Mouse (Mus musculus): ENCODE measurements at regions not wholly inside any gene's neighbourhood (a gene's known extent, or its start where the extent isn't known, plus 50 kb on each side); places are given as distances from the start of the nearest gene placed in this dataset.

DNA sequence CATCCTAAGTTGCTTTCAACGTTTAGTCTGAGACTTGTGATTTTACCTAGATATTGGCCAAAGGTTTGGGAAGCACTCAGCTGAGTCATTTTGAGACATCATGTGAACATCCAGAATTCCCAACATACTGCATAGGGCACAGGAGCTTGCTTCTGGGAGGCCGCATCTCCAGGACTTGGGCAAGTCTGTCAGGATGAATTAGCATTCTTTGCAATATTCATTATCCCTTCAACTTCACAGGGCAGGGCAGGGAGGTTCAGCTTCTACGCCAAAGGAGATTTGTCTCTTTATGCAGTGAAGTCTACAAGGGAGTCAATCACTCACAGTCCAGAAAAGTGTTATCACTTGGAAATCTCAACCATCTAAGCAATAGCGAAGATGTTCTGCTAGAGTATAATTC, 231.7 kb downstream of the Cpe start:
- Histone ChIP-seq H3K27ac (ENCODE audit: low read depth, low read length) (no peak overlapping the region), H3K9me3 (ENCODE audit: control insufficient read depth) (no peaks in the 10 kb centered on the region), H3K4me2 (replicated peaks; ENCODE audit: low read depth) (no peak overlapping the region), H3K4me3 (ENCODE audit: low read depth, low read length) (no peak overlapping the region), H3K27me3 (replicated peaks; ENCODE audit: control insufficient read depth, insufficient read depth, low read length) (no peaks in the 10 kb centered on the region), H3K36me3 (ENCODE audit: control insufficient read depth, insufficient read depth) (no peaks in the 10 kb centered on the region), H3K4me1 (replicated peaks; ENCODE audit: control insufficient read depth, insufficient read depth, low read length) (no peaks in the 10 kb centered on the region), H3K9ac (ENCODE audit: low read depth, low read length) (no peak overlapping the region)
- no peak for ATAC-seq
- 84% methylated on average over 4 of the region's 4 CpGs for WGBS
- no peak for TF ChIP-seq CTCF (IDR thresholded peaks at IDR 0.05; ENCODE audit: low read depth)

- Histone ChIP-seq H3K4me1 (replicated peaks; ENCODE audit: control insufficient read depth, insufficient read depth, low read length) (no peaks in the 10 kb centered on the region), H3K27ac (ENCODE audit: low read depth, low read length) (no peak overlapping the region), H3K9me3 (ENCODE audit: control insufficient read depth) (no peaks in the 10 kb centered on the region), H3K4me3 (ENCODE audit: low read depth, low read length) (no peak overlapping the region), H3K27me3 (replicated peaks; ENCODE audit: control insufficient read depth, insufficient read depth, low read length) (no peaks in the 10 kb centered on the region), H3K9ac (ENCODE audit: low read depth, low read length) (no peak overlapping the region), H3K36me3 (ENCODE audit: control insufficient read depth, insufficient read depth) (no peaks in the 10 kb centered on the region), H3K4me2 (replicated peaks; ENCODE audit: low read depth) (no peak overlapping the region)
- ATAC-seq: no peak
- TF ChIP-seq CTCF (IDR thresholded peaks at IDR 0.05; ENCODE audit: low read depth): no peak
- 81% methylated on average over 5 of the region's 5 CpGs for WGBS
These were observed 235.9 kb downstream of the Cpe start for GRCm38 (mm10) chr8:64456970-64457369.

GRCm38 (mm10) chr8:64454736-64455135, 238.1 kb downstream of the Cpe start:
- 75% methylated on average over 4 of the region's 4 CpGs for WGBS
- Histone ChIP-seq H3K4me2 (replicated peaks; ENCODE audit: low read depth) (no peak overlapping the region), H3K9me3 (ENCODE audit: control insufficient read depth) (no peaks in the 10 kb centered on the region), H3K27me3 (replicated peaks; ENCODE audit: control insufficient read depth, insufficient read depth, low read length) (no peaks in the 10 kb centered on the region), H3K4me3 (ENCODE audit: low read depth, low read length) (no peak overlapping the region), H3K36me3 (ENCODE audit: control insufficient read depth, insufficient read depth) (no peaks in the 10 kb centered on the region), H3K4me1 (replicated peaks; ENCODE audit: control insufficient read depth, insufficient read depth, low read length) (no peaks in the 10 kb centered on the region), H3K9ac (ENCODE audit: low read depth, low read length) (no peak overlapping the region), H3K27ac (ENCODE audit: low read depth, low read length) (no peak overlapping the region)
- ATAC-seq: no peak
- TF ChIP-seq CTCF (IDR thresholded peaks at IDR 0.05; ENCODE audit: low read depth): no peak

DNA sequence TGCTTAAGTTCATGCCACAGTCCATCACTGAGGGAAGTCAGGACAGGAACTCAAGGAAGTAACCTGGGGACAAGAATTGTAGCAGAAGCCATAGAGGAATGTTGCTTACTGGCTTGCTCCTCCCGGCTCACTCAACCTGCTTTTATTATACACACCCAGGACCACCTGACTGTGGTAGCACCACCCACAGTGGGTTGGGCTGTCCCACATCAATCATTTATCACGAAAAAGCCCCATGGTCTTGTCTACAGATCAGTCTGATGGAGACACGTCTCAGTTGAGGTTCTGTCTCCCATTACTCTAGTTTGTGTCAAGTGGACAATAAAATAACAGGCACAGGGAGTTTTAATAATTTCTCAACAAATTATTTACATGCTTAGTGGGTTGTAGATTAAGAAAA, 239.3 kb upstream of the Tll1 start:
- WGBS: 84% methylated on average over 3 of the region's 3 CpGs
- Histone ChIP-seq H3K27ac (ENCODE audit: low read depth, low read length) (no peak overlapping the region), H3K36me3 (ENCODE audit: control insufficient read depth, insufficient read depth) (no peaks in the 10 kb centered on the region), H3K9me3 (ENCODE audit: control insufficient read depth) (no peaks in the 10 kb centered on the region), H3K4me1 (replicated peaks; ENCODE audit: control insufficient read depth, insufficient read depth, low read length) (no peaks in the 10 kb centered on the region), H3K4me3 (ENCODE audit: low read depth, low read length) (no peak overlapping the region), H3K9ac (ENCODE audit: low read depth, low read length) (no peak overlapping the region), H3K4me2 (replicated peaks; ENCODE audit: low read depth) (no peak overlapping the region), H3K27me3 (replicated peaks; ENCODE audit: control insufficient read depth, insufficient read depth, low read length) (no peaks in the 10 kb centered on the region)
- ATAC-seq: no peak
- TF ChIP-seq CTCF (IDR thresholded peaks at IDR 0.05; ENCODE audit: low read depth): no peak

DNA sequence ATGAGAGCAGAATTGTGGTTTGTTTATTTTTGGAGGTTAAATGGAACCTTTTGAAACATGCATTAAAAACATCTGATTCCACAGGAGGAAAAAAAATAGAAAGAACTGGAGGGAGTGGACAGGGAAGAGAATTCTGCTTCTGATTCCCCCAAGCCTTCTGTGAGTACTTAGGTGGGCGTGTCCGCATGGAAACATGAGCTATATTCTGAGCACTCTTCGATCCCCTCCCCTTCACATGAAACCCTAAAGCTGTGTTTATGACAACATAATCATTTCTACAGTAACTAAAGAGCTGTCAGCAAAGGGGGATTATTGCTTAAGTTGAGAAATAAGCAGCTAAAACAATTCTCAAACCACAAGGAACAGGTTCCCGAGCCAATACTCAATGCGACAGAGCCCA, 238.4 kb upstream of the Tll1 start:
- Histone ChIP-seq H3K4me2 (replicated peaks; ENCODE audit: low read depth) (no peak overlapping the region), H3K27ac (ENCODE audit: low read depth, low read length) (no peak overlapping the region), H3K9me3 (ENCODE audit: control insufficient read depth) (no peaks in the 10 kb centered on the region), H3K27me3 (replicated peaks; ENCODE audit: control insufficient read depth, insufficient read depth, low read length) (no peaks in the 10 kb centered on the region), H3K36me3 (ENCODE audit: control insufficient read depth, insufficient read depth) (no peaks in the 10 kb centered on the region), H3K9ac (ENCODE audit: low read depth, low read length) (no peak overlapping the region), H3K4me1 (replicated peaks; ENCODE audit: control insufficient read depth, insufficient read depth, low read length) (no peaks in the 10 kb centered on the region), H3K4me3 (ENCODE audit: low read depth, low read length) (no peak overlapping the region)
- TF ChIP-seq CTCF (IDR thresholded peaks at IDR 0.05; ENCODE audit: low read depth): no peak
- ATAC-seq: no peak
- WGBS: 66% methylated on average over 5 of the region's 5 CpGs

- no peaks in the 10 kb centered on the region for H3K27me3 ChIP-seq (replicated peaks; ENCODE audit: control insufficient read depth, insufficient read depth, low read length)
- TF ChIP-seq CTCF (IDR thresholded peaks at IDR 0.05; ENCODE audit: low read depth): no peak
- H3K9ac ChIP-seq (ENCODE audit: low read depth, low read length): no peak overlapping the region
- H3K27ac ChIP-seq (ENCODE audit: low read depth, low read length): no peak overlapping the region
- WGBS: 80% methylated on average over 5 of the region's 5 CpGs
- no peak overlapping the region for H3K4me2 ChIP-seq (replicated peaks; ENCODE audit: low read depth)
- no peaks in the 10 kb centered on the region for H3K4me1 ChIP-seq (replicated peaks; ENCODE audit: control insufficient read depth, insufficient read depth, low read length)
- H3K9me3 ChIP-seq (ENCODE audit: control insufficient read depth): no peaks in the 10 kb centered on the region
- no peak overlapping the region for H3K4me3 ChIP-seq (ENCODE audit: low read depth, low read length)
- no peak for ATAC-seq
- H3K36me3 ChIP-seq (ENCODE audit: control insufficient read depth, insufficient read depth): no peaks in the 10 kb centered on the region
These were observed 232.4 kb upstream of the Tll1 start for GRCm38 (mm10) chr8:64438489-64438888.

DNA sequence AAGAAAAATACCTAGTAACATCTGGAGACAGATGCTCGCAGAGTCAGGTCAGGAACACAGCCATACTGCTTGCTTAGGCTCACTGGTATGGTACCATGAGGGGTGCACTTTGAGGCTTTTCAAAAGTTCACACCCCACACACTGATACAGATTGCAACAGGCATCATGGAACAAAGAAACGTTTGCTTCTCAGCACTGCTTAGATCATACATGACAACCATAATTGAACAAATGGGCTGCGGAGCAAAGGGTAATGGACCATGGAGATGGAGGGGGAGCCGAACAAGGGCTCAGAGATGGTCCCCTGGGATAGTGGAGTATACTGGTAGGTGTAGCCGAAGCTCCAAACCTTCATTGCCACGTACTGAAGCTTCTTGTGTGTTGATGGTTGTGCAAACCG, 228.6 kb upstream of the Tll1 start:
- Histone ChIP-seq H3K27me3 (replicated peaks; ENCODE audit: control insufficient read depth, insufficient read depth, low read length) (no peaks in the 10 kb centered on the region), H3K4me3 (ENCODE audit: low read depth, low read length) (no peak overlapping the region), H3K36me3 (ENCODE audit: control insufficient read depth, insufficient read depth) (no peaks in the 10 kb centered on the region), H3K9ac (ENCODE audit: low read depth, low read length) (no peak overlapping the region), H3K4me2 (replicated peaks; ENCODE audit: low read depth) (no peak overlapping the region), H3K27ac (ENCODE audit: low read depth, low read length) (no peak overlapping the region), H3K9me3 (ENCODE audit: control insufficient read depth) (no peaks in the 10 kb centered on the region), H3K4me1 (replicated peaks; ENCODE audit: control insufficient read depth, insufficient read depth, low read length) (no peaks in the 10 kb centered on the region)
- TF ChIP-seq CTCF (IDR thresholded peaks at IDR 0.05; ENCODE audit: low read depth): no peak
- no peak for ATAC-seq
- 85% methylated on average over 7 of the region's 7 CpGs for WGBS

Measured in intestine, postnatal 0 days (tissue).